Mouse (Mus musculus): ENCODE measurements around the gene Rbm20.

Rbm20 gene

DNA sequence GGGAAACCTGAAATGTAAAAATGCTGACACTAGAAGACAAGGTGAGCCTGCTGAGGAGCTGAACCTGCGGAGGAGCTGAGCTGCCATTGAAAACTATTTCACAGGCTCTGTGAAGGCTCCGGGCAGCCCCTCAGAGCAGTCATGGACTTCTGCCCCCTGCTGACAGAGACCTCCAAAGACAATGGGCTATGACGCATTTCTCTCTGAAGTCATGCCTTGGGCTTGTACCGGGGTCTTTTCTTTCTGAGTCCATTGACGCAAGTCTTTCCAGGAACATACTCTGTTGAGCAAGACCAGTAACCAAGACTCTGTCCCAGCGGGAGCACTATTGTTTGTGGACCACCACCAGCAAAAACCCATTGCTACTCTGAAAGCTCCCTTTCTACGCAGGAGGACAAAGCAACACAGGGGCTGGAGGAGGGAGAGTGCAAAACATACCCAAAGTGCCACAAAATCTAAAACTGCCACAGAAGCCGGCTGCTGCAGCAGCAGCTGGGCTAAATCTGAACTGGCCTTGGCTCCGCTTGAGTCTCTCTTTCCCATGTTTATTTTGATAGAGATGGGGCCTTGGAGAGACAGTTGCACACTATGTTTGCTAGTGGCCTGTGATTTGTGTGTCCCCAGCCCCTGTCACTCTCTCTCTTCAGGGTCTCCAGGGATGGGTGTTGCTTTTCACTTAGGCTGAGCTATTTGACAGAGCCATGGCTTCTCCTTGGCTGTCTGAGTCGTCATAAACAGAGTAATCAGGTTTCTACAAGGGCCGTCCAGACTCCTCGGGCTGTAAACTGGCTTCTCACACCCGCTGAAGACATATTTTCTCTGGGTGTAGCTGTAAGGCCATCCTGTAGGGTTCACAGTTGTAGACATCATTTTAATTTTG is 144.4 kb downstream of the Rbm20 start:
- DNase-seq = no peak

DNA sequence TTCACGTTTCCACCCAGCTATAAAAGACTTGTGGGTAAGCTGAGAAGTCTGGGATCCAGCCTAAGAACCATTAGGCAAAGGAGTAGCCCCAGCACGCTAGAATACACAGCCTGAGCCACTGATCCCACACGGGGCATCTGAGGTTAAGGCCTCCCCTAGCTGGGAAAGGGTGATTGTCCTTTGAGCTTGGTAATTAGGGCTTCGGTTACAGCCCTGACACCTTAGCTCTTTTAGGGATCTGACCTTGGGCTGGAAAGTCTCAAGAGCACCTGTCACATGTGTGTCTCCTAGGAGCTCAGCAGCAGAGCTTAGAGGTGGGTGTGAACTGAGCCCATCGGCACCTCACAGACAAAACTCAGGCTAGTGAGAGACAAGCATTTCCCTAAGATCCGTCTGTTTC is 146.7 kb downstream of the Rbm20 start:
- DNase-seq = no peak

DNA sequence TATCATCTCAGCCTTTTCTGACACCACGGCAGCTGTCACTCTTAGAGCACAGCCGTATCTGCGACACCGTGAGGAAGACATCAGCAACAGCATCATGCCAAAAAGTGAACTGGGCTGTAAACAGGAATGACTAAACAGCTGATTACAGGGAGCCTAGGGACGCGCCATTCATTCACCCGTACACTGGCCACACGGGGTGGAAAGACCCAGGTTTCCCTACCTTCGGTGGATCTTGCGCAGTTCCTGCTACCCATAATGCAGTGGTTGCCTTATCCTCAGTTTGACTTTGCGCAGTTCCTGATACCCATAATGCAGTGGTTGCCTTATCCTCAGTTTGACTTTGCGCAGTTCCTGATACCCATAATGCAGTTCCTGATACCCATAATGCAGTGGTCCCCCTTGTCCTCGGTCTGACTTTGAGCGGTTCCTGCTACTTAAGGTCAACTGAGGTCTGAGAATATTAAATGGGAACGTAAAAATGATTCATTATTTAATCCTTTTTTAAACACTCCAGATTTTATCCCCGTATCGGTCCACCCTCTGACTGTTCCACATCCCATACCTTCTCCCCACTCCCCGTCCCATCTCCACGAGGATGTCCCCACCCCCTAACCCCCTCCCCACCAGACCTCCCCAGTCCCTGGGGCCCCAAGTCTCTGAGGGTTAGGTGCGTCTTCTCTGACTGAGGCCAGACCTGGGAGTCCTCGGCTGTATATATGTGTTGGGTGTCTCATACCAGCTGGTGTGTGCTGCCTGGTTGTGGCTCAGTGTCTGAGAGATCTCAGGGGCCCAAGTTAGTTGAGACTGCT is 148.0 kb downstream of the Rbm20 start:
- DNase-seq = no peak

DNA sequence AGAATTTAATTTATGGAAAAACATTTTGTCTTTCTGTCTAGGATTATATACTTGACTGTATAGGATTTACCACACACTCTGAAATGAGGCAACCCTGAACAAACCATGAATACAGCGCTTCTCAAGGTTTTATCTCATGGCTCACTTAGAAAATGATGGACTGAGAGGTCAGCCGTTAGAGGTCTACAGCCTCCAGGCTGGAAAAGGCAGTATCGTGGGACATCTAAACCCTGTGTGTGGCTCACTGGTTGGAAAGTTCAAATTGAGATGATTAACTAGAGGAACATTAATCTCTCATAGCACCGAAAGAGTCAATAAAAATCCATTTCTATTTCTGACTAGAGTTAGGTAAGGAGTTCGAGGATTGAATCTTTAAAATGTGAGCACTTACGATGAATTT is 152.9 kb downstream of the Rbm20 start:
- DNase-seq = no peak

DNA sequence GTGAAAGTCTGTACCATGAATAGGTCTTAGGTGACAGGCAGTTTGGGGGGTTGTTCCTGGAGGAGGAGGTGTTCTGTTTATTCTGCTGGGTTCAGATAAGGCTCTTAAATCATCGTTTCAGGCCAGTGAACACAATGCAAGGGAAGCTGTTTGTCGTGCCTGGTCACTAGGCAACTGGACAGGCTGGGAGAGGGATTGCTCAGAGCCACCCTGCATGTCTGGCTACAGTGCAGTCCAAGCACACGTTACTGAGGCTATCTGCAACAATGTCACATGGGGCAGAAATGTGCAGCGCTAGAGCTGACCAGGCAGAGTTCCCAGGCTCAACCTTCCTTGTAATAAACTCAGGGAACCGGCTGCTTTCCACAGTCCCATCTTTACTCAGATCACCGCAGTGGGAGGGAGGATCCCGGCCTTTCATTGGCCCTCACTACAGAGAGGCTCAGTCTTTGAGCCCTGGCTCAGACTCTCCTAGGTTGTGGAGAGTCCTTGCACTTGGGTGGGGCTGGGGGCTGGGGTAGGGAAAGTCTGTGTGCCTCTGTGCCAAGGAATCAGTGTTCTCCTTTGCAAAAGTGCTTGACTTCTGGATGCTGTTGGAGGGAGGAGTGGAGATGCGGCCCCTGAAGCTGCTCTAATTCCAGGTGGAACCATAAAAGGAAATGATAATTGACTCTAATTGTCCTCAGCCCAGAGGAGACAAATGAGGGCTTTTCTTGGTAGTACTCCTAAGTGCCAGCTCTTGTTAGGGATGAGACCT is 153.5 kb downstream of the Rbm20 start:
- no peak for DNase-seq

DNA sequence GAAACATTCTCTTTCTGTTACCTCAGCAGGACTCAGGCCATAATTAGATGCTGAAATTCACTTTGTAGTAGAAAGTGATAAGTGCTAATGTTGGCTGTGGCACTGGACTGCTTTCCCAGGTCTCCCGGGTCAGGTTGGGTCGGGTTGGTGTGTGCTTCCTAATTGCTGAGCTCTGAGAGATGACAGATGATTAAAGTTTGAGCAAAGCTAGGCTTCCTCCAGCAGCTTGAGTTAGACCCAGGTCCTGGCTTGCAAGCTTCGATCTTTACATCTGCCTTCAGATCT is 154.0 kb downstream of the Rbm20 start:
- no peak for DNase-seq

DNA sequence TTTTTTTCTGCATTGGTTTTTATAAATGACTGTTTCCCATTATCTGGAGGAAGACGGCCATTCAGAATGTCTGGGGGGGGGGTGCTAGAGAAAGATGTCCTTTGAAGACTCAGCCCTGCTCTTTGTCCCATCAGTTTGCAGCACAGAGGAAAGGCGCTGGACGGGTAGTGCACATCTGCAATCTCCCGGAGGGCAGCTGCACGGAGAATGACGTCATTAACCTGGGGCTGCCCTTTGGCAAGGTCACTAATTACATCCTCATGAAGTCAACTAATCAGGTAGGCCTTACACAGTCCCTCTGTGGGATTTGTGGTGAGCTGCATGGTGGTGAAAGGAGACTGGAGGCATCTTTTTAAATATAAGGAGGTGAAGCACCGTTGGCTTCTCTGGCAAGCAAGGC is 155.4 kb downstream of the Rbm20 start:
- no peak for DNase-seq

DNA sequence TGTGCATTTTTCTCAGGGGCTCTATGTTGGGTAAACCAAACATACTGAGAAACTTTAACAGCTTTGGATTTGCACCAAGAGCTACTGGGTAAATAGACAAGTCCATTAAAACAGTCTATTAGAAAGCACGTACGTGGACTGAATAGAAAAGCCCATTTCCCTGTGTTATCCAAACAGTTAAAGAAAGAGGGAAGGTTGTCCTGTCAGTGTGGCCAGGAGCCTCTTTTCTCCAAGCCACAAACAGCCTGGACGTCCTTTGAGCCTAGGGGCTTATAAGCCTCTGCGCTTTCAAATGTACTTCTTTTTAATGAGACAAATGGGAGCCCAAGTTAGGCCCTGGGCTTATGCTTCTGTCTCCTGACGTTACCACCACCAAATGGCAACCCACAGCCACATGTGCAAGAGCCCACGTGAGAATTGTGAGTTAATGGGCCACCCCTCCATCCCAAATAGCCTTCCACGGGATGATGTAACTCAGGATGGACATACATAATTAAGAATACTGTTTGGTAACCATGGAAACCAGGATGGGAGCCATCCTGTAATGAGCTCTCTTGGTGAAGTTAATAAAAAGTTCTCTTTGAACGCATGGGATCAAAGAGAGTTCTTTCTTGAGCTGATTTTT is 156.8 kb downstream of the Rbm20 start:
- DNase-seq = no peak

DNA sequence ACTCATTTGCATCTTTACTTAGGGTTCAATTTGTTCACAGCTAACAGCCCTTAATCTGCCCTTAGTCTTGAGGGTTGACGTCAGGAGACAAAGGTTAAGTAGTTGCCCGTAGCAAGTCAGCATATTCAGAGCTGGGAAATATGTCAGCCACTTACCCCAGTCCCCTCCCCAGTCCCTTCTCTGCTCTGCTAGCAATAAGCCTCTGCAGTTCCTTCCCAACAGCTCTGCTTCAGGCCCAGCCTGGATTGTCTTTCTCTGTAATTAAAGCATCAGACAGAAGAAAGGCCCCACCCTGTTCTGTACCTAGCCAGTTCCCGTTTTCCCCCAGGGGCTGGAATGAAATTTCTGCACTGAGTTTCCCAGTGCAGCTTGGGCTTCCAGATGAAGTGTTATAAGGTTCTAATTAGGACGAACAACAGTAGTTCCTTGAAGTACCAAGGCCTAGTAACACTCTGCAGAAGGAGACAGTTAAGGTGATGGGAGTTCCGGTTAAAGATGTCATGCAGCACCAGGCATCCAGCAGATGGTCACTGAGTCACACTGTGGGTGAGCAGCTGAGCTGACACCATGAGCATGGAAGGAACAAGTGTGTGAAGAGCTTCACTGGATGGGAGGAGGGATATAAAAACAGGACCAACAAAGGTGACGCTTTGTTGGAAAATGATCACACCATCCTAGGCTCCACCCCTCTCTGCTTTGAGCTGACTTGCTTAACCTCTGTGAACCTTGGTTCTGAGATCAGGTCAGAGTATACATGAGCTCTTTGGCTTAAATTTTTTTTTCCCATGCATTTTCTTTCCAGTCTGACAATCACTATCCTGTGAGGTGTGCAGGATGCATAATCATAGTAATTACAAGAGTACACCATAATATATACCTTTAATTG is 159.7 kb downstream of the Rbm20 start:
- DNase-seq = no peak

DNA sequence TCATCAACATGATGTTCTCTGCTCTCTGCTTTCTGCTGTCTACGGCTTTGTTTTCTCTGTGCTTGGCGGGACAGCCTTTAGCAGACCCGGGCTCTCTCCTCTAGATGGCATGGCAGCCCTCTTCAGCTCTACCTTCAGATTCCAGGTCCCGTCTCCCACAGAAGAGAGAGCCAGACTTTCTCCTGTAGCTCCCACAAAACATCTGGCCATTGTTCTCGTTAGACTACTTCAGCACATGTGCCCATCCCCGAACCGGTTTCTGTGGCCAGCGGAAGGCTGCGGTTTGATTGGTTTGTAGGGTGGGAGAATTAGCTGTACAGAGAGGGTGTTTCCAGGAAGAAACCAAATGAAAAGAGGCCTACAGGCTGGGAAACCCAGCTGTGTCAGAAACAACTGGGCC is 161.7 kb downstream of the Rbm20 start:
- DNase-seq = no peak

DNA sequence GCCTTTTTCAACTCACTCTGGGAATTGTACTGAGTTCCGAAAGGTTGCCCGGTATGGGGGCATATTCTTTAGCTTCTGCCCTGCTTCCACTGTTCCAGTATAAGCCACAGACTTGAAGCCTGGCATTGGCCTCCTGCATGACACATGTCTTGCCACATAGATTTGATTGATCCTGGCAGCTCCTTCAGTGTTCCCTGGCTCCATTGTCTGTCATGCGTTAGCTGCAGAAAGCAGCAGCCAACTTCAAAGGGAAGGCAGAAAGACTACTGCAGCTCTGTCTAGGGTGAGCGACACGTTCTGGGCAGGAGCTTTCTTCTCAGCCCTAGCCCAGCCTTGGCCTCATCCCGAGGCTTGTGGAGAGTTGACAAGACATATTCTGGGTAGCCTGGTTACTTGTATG is 162.7 kb downstream of the Rbm20 start:
- DNase-seq = no peak

DNA sequence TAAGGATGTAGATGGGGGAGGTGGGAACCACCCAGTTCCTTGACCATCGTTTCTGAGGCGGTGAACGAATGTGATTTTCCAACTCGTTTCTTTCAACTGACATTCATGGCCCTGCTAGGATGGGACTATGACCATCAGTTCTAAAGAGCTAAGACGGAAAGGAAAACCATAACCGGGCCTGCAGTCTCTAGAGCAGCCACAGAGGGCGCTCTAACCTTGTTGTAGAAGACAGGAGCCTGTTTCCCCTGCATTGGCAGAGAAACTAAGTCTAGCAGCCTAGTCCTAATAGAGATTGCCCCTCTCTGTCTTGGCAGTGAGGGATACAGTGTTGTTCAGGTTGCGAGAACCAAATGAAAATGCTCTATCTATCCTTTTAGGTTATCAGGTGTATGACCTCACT is 164.8 kb downstream of the Rbm20 start:
- DNase-seq = no peak

DNA sequence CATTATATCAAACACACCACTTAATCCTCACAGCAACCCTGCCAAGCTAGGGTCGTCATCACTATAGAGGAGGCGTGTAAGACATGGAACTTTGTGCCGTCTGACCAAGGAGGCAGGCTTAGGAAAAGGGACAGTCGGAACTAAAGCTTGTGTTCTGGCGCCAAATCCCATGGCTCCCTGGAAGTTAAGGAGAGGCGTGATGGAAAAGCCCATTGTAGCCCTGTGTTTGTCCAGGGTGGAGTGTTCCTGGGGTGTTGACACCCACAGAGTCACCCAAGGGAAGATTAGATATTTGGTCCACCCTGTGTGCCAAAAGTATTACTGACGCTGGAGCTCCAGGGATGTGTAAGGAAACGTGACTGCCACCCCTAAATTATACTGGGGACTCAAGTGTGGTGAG is 166.9 kb downstream of the Rbm20 start:
- DNase-seq = no peak

DNA sequence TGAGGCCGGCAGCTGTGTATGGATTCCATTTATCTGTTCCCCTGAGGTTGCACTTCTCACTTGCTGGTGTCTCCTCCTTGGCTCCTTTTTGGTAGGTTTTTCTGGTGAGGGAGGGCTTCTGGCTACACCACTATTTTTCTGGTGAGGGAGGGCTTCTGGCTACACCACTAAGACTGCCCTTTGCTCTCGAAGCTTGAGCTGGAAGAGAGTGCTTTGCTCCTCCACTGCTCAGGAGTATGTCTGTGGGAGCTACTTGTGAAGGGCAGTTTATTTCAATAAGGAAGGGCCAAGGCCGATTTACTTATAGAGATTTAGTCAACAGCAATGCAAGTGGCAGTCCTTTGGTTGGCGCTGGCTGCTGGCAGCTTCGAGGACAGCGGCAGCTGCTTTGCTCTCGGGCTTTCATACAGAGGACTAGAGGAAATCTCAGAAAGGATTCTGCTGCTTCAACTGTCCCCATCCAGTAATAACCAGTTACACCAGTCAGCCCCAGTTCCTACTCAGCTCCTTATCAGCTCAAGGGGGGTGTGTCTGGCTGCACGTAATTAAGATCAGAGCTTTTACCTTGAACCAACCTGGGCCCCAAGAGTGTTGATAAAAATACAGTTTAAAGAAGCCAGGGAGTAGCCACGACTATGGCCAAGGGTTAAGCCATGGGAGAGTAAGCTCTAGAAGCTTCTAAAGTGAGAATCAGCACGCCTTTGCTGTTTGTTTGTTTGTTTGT is 171.3 kb downstream of the Rbm20 start:
- DNase-seq = no peak

DNA sequence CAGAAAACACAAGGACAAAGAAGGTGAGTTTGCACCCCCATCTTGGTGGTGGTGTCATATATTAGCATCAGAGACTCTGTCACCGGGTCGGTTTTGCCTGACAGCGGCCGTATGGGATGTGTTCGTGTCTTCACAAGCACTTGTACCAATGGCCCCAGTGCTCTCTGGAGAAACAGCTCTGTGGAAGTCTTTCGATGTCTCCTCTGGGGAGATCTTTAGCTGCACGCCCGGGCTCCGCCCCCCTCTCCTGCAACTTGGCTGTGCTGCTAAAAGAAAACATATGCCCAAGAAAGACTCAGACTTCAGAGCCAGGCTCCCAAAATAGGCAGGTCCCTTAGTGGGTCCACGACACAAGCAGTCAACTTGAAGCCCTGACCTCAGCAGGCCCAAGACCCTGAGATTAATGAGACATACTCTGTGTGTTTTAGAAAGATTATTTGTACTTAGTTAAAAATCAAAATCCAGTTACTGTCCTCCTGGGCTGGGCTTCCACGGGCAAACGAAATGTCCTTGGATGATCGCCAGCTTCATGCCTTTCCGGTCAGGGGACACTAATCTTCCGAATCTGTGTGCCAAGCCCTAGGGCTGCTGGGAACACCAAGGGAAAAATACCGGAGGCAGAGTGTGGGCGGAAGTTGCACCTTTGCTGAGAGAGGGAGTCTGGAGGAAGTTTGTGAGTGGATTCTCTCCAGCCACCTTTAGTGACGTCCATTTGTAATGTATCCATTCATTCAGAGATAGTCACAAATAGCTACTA is 173.2 kb downstream of the Rbm20 start:
- no peak for DNase-seq

DNA sequence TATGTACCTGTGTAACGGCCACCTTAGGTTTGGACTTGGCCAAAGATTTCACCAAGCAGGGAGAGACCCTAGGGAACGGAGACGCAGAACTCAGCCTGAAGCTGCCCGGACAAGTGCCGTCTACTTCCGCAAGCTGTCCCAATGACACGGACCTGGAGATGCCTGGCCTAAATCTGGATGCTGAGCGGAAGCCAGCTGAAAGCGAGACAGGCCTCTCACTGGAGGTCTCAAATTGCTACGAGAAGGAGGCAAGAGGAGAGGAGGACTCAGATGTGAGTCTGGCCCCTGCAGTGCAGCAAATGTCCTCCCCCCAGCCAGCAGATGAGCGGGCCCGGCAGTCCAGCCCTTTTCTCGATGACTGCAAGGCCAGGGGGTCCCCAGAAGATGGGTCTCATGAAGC is 174.2 kb downstream of the Rbm20 start:
- no peak for DNase-seq

DNA sequence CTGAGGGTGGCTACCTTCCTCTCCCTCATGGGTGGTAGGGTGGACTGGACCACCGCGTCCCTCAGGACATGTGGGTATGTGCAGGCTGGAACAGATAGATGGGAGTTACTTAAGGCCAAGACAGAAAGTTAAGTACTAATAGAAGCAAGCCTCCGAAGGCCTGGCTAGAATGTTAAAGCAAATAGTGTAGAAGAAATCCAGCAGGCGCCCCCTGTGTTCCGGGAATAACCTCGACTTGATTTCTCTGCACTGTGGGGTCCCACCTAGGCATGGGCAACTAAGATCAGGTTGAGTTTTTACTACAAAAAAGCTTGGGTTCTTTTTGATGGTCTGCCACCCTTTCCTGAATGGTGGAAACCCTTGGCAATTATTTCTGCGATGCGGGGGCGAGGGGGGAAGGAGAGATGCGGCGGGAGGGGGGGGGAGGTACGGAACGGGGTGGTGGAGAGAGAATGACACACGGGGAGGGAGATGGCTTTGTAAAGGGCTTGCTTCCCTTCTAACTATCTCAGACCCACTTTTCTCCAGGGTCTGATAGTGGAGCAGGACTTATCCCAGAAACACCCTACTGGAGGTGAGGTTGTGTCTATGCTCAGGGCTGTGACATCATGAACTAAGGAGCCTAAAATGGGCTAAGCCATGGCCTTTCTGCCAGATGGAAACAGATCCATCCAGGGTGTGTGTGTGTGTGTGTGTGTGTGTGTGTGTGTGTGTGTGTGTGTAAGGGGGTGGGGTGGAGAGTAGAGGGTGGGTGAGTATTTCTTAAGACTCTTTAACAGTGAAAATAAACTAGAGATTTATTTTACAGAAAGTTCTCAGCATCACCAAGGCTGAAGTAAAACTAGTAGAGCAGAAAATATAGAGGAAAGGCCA is 175.0 kb downstream of the Rbm20 start:
- DNase-seq = no peak

DNA sequence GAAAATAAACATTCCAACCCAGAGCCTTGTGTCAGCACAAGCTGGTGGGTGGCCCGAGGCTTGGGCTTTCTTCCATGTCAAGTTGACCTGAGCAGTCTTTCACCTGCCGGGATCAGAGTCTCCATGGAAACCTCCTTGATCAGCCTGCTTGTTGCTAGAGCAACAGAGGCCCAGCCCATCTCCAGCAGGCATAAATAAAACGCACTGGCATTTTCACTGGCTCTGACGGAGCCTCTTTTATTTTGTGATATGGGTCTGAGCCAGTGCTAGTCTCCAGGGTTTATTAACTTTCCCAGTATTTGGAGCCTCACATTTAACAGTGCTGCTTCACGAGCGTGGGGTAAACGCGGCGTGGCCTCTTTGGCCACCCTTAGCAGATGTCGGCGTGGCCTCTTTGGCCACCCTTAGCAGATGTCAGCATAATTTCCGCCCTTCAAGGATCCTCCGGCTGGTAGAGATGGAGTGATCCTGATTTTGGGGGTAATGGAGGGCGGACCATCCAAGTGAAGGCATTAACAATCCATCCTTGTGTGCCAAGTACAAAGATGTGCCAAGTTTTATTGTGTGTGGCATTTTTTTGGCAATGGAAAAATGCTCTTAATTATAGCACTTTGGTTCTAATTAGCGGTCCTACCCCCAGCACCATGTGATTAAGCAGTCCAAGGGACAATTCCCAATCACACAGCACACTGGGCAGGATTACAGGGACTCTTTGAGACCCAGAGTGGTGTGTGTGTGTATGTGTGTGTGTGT is 175.8 kb downstream of the Rbm20 start:
- DNase-seq = peak; percentile 74

DNA sequence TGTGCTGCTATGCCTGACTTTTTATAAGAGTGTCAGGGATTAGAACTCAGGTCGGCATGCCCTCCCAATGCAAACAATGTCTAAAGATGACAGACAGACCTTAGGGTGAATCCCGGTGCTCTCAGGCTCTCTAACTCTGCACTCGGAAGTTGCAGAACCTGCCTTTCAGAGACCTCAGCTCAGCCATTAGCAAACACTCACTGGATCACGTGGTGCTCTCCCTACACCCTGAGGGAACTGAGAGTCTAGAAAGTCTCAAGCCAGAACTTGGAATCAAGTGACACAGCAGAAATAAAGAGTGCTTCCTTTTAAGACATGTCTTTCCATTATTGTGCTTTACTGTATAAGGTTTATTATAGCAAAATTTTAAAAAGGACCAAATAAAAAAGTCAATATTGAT is 177.9 kb downstream of the Rbm20 start:
- no peak for DNase-seq

Data from right cerebral cortex, postnatal 25 days (tissue).